Mouse (Mus musculus) testis, adult 2 months (tissue): ENCODE data around the gene Pias1. TPM values are rescaled to one million over a fixed set of nuclear protein-coding genes. Genes with fewer than 3 reads are reported as not detected.

Experiments used
- H3K27ac ChIP-seq: fragments of 200-500 bp; 2 replicates; pipeline ENCODE4 v1.5.1; 2012; ENCODE audit warnings: low read depth, low read length; ENCODE audit not compliant: control insufficient read depth, insufficient read depth
- H3K27me3 ChIP-seq: fragments of 200-500 bp; 2 replicates; pipeline ENCODE4 v1.6.1; 2012; ENCODE audit warnings: mild to moderate bottlenecking, low read length, moderate library complexity; ENCODE audit not compliant: control insufficient read depth, insufficient read depth
- H3K36me3 ChIP-seq: fragments of 200-500 bp; 2 replicates; pipeline ENCODE4 v1.6.1; 2012; ENCODE audit warnings: mild to moderate bottlenecking, low read length; ENCODE audit not compliant: control insufficient read depth, insufficient read depth
- H3K4me1 ChIP-seq: fragments of 200-500 bp; 2 replicates; pipeline ENCODE4 v1.6.1; 2012; ENCODE audit warnings: low read length; ENCODE audit not compliant: control insufficient read depth, insufficient read depth
- H3K4me3 ChIP-seq: fragments of 200-500 bp; 2 replicates; pipeline ENCODE4 v1.5.1; 2012; ENCODE audit warnings: low read depth, mild to moderate bottlenecking, low read length, moderate library complexity, mixed read lengths; ENCODE audit not compliant: control insufficient read depth
- CTCF ChIP-seq: fragments of 200-500 bp; IDR thresholded peaks from 2 replicates; pipeline ENCODE4 v1.5.1; 2012; ENCODE audit warnings: low read depth, mild to moderate bottlenecking, inconsistent platforms, low read length, moderate library complexity; ENCODE audit not compliant: control insufficient read depth, insufficient read depth, insufficient replicate concordance
- POLR2A ChIP-seq: fragments of 200-500 bp; IDR thresholded peaks from 2 replicates; pipeline ENCODE4 v1.6.1; 2012; ENCODE audit warnings: low read depth, mild to moderate bottlenecking, inconsistent platforms, low read length, moderate library complexity; ENCODE audit not compliant: control insufficient read depth
- polyA plus RNA-seq: library from polyadenylated mRNA; depleted of rRNA; stranded (reverse); fragments of >200 nt; gene quantifications from 2 replicates; pipeline ENCODE4 v1.2.3, GENCODE M21; 2012

The Pias1 gene
- polyA plus RNA-seq, 1 experiment, result 280 TPM

- Histone ChIP-seq H3K27ac (no peak overlapping the region), H3K4me1 (peaks cover 9% of the 10 kb centered on the region), H3K4me3 (no peak overlapping the region), H3K27me3 (no peaks in the 10 kb centered on the region), H3K36me3 (no peaks in the 10 kb centered on the region)
- no peak for TF ChIP-seq CTCF
- TF ChIP-seq POLR2A, result no peak
Observed at GRCm38 (mm10) chr9:62974439-62974838, 13.3 kb downstream of the Pias1 start.

DNA sequence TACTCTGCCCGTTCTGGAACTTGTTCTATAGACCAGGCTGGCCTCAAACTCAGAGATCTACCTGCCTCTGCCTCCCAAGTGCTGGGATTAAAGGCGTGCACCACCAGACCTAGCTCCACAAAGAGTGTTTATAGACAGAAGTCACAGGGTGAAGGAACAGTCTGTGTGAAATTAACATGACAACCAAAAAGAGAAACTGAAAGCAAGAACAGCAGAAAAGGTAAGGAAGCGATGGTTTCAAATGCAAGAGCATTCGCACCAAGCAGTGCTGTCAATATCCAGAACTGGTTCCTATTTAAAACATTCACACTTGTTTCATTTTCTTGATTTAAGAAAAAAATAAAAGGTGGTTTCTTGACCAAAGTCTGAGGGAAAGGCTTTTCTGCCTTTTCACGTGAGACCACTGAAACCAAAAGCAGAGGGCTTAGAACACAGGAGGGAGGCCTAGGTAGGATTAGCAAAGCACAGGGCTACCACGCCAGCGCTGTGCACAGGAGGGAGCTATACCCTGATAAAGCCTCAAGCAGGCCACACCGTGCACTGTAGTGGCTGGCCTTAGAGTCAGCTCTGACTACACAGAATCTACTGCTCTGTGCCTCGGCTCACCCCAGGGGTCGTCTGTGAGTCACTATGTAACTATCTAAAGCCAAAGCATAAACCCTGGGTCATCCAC is 15.5 kb downstream of the Pias1 start:
- TF ChIP-seq POLR2A (no peak), CTCF (peak; percentile 54; the same call in 1 of the 2 replicates)
- Histone ChIP-seq H3K4me3 (no peak overlapping the region), H3K36me3 (no peaks in the 10 kb centered on the region)

GRCm38 (mm10) chr9:62970345-62970744 is 17.4 kb downstream of the Pias1 start:
- Histone ChIP-seq H3K27me3 (no peaks in the 10 kb centered on the region), H3K27ac (no peak overlapping the region), H3K4me1 (peaks cover 5% of the 10 kb centered on the region), H3K4me3 (no peak overlapping the region), H3K36me3 (no peaks in the 10 kb centered on the region)
- TF ChIP-seq CTCF, result no peak
- no peak for TF ChIP-seq POLR2A

More for the DNA sequence above, 15.5 kb downstream of the Pias1 start:
- H3K27me3 ChIP-seq, result no peaks in the 10 kb centered on the region
- peaks cover 7% of the 10 kb centered on the region for H3K4me1 ChIP-seq
- no peak overlapping the region for H3K27ac ChIP-seq

DNA sequence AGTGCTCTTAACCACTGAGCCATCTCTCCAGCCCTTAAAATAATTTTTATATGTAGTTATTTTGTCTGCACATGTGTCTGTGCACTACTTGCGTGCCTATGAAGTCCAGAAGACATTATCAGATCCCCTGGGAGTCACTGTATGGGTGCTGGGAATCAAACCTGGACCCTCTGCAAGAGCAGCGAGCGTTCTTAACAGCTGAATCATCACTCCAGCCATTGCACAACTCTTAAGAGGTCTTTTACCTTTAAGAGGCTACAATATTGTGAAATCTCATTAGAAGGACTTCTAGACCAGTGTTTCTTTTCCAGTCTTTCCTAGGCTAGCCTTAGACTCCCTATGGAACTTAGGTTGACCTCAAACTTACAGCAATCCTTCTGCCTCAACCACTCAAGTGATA is 21.7 kb downstream of the Pias1 start:
- no peaks in the 10 kb centered on the region for H3K36me3 ChIP-seq
- no peak overlapping the region for H3K4me3 ChIP-seq
- H3K27me3 ChIP-seq, result no peaks in the 10 kb centered on the region
- no peak overlapping the region for H3K27ac ChIP-seq
- H3K4me1 ChIP-seq, result peaks cover 3% of the 10 kb centered on the region; the same call in 1 of the 2 replicates
- TF ChIP-seq CTCF, result no peak
- TF ChIP-seq POLR2A, result no peak

DNA sequence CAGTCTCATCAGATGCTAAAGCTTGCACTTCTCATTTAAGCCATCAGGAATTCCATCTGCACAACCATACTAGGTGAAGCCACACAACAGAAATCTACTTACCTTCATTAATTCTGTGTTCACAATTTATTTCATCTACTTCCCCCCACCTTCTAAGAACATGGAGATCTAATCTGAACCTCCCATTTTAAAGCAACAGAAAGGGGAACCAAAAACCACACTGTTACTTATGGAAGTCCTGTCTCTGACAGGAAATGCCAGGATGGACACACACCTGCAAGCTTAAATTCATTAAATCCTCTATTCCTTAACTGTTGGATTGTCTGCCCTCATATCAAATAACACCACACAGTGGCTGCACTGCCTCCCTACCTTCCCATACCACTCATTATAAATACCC is 35.0 kb downstream of the Pias1 start:
- no peaks in the 10 kb centered on the region for H3K27me3 ChIP-seq
- no peak overlapping the region for H3K27ac ChIP-seq
- no peak overlapping the region for H3K4me3 ChIP-seq
- no peaks in the 10 kb centered on the region for H3K4me1 ChIP-seq
- no peaks in the 10 kb centered on the region; the same call in none of the 2 replicates for H3K36me3 ChIP-seq
- TF ChIP-seq POLR2A, result no peak

DNA sequence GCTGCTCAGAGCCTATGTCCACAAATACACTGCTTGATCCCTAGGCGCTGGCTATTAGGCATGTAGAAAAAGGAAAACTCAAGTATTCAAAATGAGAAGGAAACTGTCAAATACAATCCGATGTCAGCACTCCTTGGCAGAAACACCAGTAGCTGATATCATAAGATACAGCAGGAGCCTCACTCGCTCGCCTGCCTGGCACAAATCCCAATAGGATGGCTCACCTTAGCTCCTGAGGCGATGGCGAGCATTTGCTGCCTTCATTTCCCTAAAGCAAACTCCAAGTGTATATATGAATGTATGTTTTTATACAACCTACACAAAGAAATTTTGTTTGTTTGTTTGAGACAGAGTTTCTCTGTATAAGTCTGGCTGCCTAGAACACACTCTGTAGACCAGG is 42.4 kb downstream of the Pias1 start:
- no peak for TF ChIP-seq CTCF
- no peak for TF ChIP-seq POLR2A
- Histone ChIP-seq H3K36me3 (no peaks in the 10 kb centered on the region; the same call in 1 of the 2 replicates), H3K27me3 (no peaks in the 10 kb centered on the region)

GRCm38 (mm10) chr9:62944063-62944462 is 43.7 kb downstream of the Pias1 start:
- TF ChIP-seq CTCF (no peak), POLR2A (no peak)
- H3K36me3 ChIP-seq, result no peaks in the 10 kb centered on the region; the same call in 1 of the 2 replicates
- H3K4me1 ChIP-seq, result no peaks in the 10 kb centered on the region
- H3K27ac ChIP-seq, result no peak overlapping the region
- H3K27me3 ChIP-seq, result no peaks in the 10 kb centered on the region
- H3K4me3 ChIP-seq, result no peak overlapping the region

More for the DNA sequence above, 42.4 kb downstream of the Pias1 start:
- H3K4me1 ChIP-seq, result no peaks in the 10 kb centered on the region
- H3K27ac ChIP-seq, result no peak overlapping the region
- H3K4me3 ChIP-seq, result no peak overlapping the region
